Mouse (Mus musculus) embryonic facial prominence, embryonic 10.5 days (tissue): ENCODE results near the gene Mgat3. TPM values are rescaled to one million over a fixed set of nuclear protein-coding genes. Genes with fewer than 3 reads are reported as not detected.

ENCODE experiments used
- DNase-seq: peaks from one replicate; pipeline ENCODE4 v3.0.0-alpha.2; 2017; ENCODE audit warnings: low spot score
- H3K27ac ChIP-seq: fragments of 300-500 bp; sonication (generic); replicated peaks from 2 replicates; pipeline ENCODE4 v1.5.1; 2016; ENCODE audit warnings: mild to moderate bottlenecking
- H3K27me3 ChIP-seq: fragments of 300-500 bp; sonication (generic); replicated peaks from 2 replicates; pipeline ENCODE4 v1.6.1; 2016; ENCODE audit warnings: low read depth, mild to moderate bottlenecking; ENCODE audit not compliant: poor library complexity, severe bottlenecking
- H3K36me3 ChIP-seq: fragments of 300-500 bp; sonication (generic); replicated peaks from 2 replicates; pipeline ENCODE4 v1.6.1; 2016; ENCODE audit warnings: mild to moderate bottlenecking, moderate library complexity
- H3K4me1 ChIP-seq: fragments of 300-500 bp; sonication (generic); 2 replicates; pipeline ENCODE4 v1.6.1; 2016
- H3K4me3 ChIP-seq: fragments of 300-500 bp; sonication (generic); 2 replicates; pipeline ENCODE4 v1.5.1; 2016; ENCODE audit warnings: mild to moderate bottlenecking, moderate library complexity
- H3K9me3 ChIP-seq: fragments of 300-500 bp; sonication (generic); 2 replicates; pipeline ENCODE4 v1.6.1; 2016; ENCODE audit warnings: mild to moderate bottlenecking
- WGBS: fragments of 180-500 bp; shearing (Covaris S2); methylation state at CpG from one replicate; pipeline ENCODE4 v1.1.7; 2016; 5-methylcytosine and 5-hydroxymethylcytosine counted together
- polyA plus RNA-seq: library from polyadenylated mRNA; unstranded; fragments of >200 nt; fragmentation: Nextera tagmentation; extraction: Ambion mirVana; gene quantifications from 2 replicates; pipeline ENCODE4 v1.2.1, GENCODE M21; 2016

The Mgat3 gene
- polyA plus RNA-seq, 1 experiment from 2014 or later = 7.6 TPM

DNA sequence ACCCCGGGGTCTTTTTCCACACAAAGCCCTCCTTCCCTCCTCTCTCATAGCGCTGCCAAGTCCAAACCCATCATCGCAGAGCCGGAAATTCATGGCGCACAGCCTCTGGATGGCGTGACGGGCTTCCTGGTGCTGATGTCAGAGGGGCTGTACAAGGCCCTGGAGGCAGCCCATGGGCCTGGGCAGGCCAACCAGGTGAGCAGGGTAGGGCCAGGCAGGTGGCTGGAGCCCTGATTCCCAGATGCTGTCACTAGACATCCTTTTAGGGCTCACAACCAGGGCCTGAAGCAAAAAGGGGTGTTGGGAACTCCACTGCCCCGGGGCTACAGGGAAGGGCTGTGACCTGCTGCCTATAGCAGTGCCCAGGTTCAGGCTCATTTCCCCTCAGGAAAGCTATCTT is 17.8 kb upstream of the Mgat3 start:
- DNase-seq = no peak
- H3K27ac ChIP-seq = 0 out of 2 replicates have a peak overlapping the region, but pooled peaks have one; percentile 14
- 91% methylated on average over 8 of the region's 8 CpGs for WGBS
- H3K36me3 ChIP-seq = peaks cover 100% of the 10 kb centered on the region
- H3K4me1 ChIP-seq = peaks cover 45% of the 10 kb centered on the region
- H3K4me3 ChIP-seq = no peak overlapping the region
- no peaks in the 10 kb centered on the region for H3K9me3 ChIP-seq
- no peaks in the 10 kb centered on the region for H3K27me3 ChIP-seq

DNA sequence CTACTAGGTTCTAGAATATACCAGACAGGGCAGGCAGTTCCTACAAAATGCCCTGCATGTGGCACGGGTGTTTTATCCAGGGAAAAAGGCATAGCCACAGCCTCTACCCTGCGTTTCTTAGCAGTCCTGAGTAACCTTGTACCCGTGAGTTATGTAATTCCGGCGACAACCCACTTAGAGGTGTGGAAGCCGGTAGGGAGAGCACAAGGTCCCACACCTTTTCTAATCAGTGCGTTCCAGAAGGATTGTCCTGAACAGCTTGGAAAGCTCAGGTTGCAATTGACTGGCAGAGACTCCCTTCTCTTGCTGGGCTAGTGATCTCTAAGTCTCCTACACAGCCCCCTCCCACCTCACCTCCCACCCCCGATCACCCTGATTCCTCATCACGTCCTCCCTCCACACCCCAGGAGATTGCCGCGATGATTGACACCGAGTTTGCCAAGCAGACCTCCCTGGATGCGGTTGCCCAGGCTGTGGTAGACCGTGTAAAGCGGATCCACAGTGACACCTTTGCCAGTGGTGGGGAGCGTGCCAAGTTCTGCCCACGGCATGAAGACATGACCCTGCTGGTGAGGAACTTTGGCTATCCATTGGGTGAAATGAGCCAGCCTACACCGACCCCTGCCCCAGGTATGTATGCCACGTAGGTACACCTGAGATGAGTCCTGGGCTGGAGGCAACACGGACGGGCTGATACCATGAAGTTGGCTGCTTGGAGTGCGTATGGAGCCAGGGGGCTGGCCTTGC is 16.2 kb upstream of the Mgat3 start:
- 93% methylated on average over 22 of the region's 22 CpGs for WGBS
- Histone ChIP-seq H3K27ac (peak overlapping the region; percentile 87; the same call in 1 of the 2 replicates), H3K36me3 (peaks cover 100% of the 10 kb centered on the region)

DNA sequence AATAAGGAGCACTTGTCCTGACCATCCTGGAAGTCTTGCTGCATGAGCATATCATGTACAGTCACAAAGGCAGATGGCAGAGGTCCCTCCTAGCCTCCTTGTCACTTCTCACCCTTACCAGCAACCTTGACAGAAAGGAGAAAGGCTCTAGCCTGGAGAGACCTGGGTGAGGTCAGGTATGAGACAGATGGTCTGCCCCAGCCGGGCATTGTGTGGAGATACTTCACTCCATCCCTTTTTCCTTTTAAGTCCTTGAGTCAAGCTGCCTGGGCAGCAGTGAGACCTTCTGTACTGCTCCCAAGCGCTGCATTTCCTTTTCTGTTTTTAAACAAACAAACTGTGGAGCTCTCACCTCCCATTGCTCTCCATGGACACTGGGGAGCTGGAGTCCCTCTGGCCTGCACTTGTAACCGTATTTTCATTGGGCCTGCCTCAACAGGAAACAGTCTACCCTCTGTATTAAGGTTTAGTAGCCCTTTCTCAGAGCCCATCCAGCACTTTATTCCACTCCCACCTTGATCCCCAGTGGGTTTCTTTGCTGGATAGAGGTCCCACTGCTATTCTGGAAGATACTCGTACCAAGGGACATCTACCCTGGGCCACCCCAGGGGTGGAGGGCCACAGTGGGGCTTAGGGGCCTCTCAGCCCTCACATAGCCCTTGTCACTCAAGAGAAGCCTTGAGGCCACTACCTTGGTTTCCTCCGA is 15.4 kb upstream of the Mgat3 start:
- 58% methylated on average over 5 of the region's 5 CpGs for WGBS
- Histone ChIP-seq H3K4me3 (0 out of 2 replicates have a peak overlapping the region, but pooled peaks have one; percentile 11), H3K9me3 (no peaks in the 10 kb centered on the region), H3K4me1 (peaks cover 50% of the 10 kb centered on the region), H3K27me3 (no peaks in the 10 kb centered on the region), H3K36me3 (peaks cover 100% of the 10 kb centered on the region), H3K27ac (peak overlapping the region; percentile 87)
- DNase-seq = no peak

More for the DNA sequence above, 16.2 kb upstream of the Mgat3 start:
- Histone ChIP-seq H3K27me3 (no peaks in the 10 kb centered on the region), H3K4me3 (no peak overlapping the region), H3K4me1 (peaks cover 52% of the 10 kb centered on the region), H3K9me3 (no peaks in the 10 kb centered on the region)
- DNase-seq = no peak

DNA sequence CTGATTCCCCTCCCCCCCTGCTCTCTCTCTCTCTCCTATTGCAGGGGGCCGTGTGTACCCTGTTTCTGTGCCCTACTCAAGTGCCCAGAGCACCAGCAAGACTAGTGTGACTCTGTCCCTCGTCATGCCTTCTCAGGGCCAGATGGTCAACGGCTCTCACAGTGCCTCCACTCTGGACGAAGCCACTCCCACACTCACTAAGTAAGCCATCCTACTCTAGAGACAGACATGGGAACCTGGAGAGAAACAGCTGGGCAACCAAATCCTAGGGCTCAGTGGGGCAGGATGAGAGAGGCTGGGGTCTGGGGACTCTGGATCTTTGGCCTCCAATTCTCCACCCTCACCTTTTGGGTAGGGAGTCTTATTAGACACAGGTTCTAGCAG is 14.8 kb upstream of the Mgat3 start:
- Histone ChIP-seq H3K4me1 (peaks cover 50% of the 10 kb centered on the region), H3K4me3 (0 out of 2 replicates have a peak overlapping the region, but pooled peaks have one; percentile 11), H3K36me3 (peaks cover 98% of the 10 kb centered on the region), H3K27me3 (no peaks in the 10 kb centered on the region), H3K27ac (peak overlapping the region; percentile 87), H3K9me3 (no peaks in the 10 kb centered on the region)
- 49% methylated on average over 4 of the region's 4 CpGs for WGBS
- peak; percentile 20 for DNase-seq

DNA sequence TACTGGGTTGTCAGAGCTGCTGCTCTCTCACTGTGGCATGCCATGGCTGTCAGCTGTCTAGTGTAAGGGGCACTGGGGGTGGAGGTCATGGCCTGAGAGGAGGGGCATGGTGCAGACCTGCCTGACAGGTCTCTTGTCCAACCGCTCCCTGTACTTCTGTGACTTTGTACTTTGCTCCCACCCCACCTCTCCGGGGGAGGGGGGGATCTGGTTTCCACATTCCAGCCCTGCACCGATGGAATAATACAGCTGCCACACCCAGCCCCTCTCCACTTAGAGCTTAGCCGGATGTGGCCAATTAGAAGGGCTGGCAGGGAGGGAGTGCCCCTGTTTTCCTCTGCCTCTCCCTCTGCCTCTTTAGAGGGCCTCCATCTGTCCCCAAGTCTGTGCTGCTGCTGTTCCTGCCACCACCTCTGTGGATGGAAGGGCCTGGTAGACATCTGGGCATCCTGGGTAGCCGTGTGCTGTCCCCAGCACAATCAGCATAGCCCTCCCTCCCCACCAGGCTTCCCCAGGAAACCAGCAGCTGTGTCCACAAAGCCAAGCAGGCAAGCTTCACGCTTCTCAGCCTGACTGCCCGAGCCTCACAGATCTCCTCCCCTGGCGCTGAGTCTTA is 14.1 kb upstream of the Mgat3 start:
- Histone ChIP-seq H3K27ac (peak overlapping the region; percentile 87), H3K9me3 (no peaks in the 10 kb centered on the region), H3K27me3 (no peaks in the 10 kb centered on the region), H3K4me3 (peak overlapping the region; percentile 32; the same call in 1 of the 2 replicates), H3K4me1 (peaks cover 50% of the 10 kb centered on the region), H3K36me3 (peaks cover 91% of the 10 kb centered on the region)
- DNase-seq = peak; percentile 86
- 22% methylated on average over 8 of the region's 8 CpGs for WGBS

DNA sequence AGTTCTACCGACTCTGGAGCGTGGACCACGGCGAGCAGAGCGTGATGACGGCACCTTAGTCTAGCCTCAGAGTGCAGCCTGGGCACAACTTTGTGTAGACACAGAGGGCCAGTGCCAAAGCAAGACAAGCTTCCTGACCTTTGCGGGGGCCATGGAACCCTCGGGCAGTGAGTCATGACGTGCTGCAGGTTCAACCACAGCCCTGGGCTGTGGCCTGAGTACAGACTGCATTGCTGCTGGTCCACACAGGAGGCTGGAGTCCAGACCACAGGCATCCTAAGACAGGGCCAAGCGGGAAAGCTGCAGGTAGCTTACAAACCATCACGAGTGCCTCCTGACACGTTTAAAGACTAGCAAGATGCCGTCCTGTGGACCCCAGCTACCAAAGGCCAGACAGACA is 13.3 kb upstream of the Mgat3 start:
- H3K4me3 ChIP-seq = no peak overlapping the region
- no peaks in the 10 kb centered on the region for H3K27me3 ChIP-seq
- DNase-seq = no peak
- no peaks in the 10 kb centered on the region for H3K9me3 ChIP-seq
- peaks cover 82% of the 10 kb centered on the region for H3K36me3 ChIP-seq
- 86% methylated on average over 13 of the region's 13 CpGs for WGBS
- peak overlapping the region; percentile 87 for H3K27ac ChIP-seq
- H3K4me1 ChIP-seq = peaks cover 50% of the 10 kb centered on the region

DNA sequence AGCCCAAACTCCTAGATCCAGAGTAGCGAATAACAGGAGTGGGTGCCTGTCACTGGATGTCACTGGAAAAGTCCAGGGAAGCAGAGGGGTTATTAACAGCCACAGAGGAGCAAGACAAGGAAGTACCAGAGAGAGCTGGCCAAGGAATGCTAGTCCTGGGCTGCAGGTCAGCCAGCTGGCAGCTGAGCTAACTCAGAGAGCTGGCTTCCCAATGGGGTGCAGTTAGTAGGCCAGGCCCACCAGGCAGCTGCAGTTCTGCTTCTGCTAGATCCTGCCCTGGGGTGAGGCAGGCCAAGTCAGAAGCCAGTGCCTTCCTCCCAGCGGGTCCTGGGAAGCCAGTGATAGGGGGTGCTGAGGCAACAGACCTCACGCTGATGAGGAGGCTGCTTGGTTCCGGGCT is 12.8 kb upstream of the Mgat3 start:
- H3K27ac ChIP-seq = peak overlapping the region; percentile 87
- H3K27me3 ChIP-seq = no peaks in the 10 kb centered on the region
- H3K4me1 ChIP-seq = peaks cover 52% of the 10 kb centered on the region
- no peak overlapping the region for H3K4me3 ChIP-seq
- peaks cover 77% of the 10 kb centered on the region for H3K36me3 ChIP-seq
- 88% methylated on average over 4 of the region's 4 CpGs for WGBS
- no peaks in the 10 kb centered on the region for H3K9me3 ChIP-seq
- no peak for DNase-seq

DNA sequence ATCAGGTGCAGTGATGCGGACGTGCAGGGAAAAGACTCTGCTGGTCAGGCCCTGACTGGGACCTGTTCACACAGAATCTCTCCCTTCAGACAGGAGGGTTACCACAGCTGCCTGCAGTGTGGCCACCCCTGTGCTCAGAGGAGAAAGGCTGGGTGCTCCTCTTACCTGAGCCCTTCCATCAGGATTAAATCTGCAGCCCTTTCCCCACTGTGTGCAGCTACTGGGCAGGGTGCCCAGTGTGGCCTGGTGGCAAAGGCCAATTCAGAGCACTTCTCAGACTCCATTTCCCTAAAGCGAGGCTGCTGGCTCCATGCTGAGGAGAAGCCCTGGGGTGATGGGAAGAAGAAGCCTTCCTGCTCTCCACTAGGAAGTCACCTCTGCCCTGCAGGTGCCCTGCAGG is 12.3 kb upstream of the Mgat3 start:
- 87% methylated on average over 3 of the region's 3 CpGs for WGBS
- Histone ChIP-seq H3K36me3 (peaks cover 73% of the 10 kb centered on the region), H3K27ac (peak overlapping the region; percentile 87), H3K27me3 (no peaks in the 10 kb centered on the region), H3K4me1 (peaks cover 51% of the 10 kb centered on the region), H3K4me3 (no peak overlapping the region), H3K9me3 (no peaks in the 10 kb centered on the region)
- no peak for DNase-seq

DNA sequence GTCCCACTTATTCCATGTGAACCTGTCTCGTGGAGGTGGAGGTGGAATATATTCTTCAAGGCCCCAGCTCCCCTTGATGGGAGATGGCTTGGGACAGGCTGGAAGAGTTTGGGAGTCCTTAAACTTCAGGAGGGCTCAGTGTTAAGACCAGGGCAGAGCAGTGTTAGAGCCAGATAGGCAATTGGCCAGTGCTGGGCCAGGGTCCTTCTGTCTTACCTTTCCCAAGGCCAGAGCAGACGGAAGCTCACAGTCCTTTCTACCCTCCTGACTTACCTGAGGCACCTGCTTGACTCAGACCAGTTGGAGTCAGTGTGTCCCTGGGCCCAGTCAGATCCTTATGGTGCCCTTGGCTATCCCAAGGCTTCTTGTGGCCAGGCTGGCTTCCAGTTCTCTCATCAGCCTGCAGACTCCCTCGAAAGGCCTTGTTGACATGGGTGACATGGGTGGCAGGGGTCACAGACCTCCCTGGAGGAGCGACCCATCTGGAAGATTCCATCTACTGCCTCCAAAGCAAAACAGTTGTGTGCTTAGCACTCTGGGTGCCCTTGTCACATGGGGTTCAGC is 11.0 kb upstream of the Mgat3 start:
- WGBS = 83% methylated on average over 4 of the region's 4 CpGs

DNA sequence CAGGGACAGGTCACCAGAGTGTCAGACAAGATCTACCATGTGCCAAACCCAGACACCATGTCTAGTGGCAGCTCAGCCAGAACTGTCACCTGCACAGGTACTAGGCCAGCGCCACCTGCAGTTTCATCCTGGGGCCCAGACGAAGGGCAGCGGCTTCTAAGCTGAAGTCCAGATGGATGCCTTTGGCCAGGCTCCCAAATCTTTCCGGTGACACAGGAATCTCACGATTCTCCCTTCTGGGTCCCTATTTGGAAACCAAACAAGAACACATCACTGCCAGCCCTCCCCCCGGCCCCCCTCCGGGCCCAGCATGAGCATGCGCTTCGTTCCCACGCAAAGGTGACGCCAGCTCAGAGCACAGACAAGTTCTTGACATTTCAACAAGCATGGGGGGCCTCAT is 10.2 kb upstream of the Mgat3 start:
- DNase-seq = no peak
- no peak overlapping the region for H3K4me3 ChIP-seq
- H3K4me1 ChIP-seq = peaks cover 39% of the 10 kb centered on the region
- no peaks in the 10 kb centered on the region for H3K27me3 ChIP-seq
- H3K9me3 ChIP-seq = no peaks in the 10 kb centered on the region
- no peak overlapping the region for H3K27ac ChIP-seq
- peaks cover 52% of the 10 kb centered on the region for H3K36me3 ChIP-seq
- 89% methylated on average over 11 of the region's 11 CpGs for WGBS

More for the DNA sequence above, 11.0 kb upstream of the Mgat3 start:
- H3K27me3 ChIP-seq = no peaks in the 10 kb centered on the region
- no peaks in the 10 kb centered on the region for H3K9me3 ChIP-seq
- DNase-seq = no peak
- H3K4me3 ChIP-seq = no peak overlapping the region
- peaks cover 60% of the 10 kb centered on the region for H3K36me3 ChIP-seq
- no peak overlapping the region for H3K27ac ChIP-seq
- peaks cover 47% of the 10 kb centered on the region for H3K4me1 ChIP-seq

DNA sequence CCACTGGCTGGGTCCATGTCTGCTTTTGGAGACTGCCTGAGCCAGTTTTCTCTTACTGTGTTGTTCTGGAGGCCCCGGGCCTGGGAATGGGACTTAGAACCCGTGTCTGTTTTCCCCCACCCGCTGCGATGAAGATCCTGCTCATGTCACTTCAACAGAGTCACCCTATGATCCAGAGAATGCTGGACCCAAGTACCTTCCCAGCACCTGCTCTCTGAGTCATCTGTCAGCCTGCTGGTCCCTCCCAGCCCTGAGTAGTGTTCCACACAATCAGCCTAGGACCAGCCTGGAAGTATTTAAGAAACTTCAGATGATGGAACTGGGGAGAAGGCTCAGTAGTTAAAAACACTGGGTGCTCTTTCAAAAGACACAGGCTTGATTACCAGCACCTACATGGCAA is 9.8 kb upstream of the Mgat3 start:
- Histone ChIP-seq H3K4me1 (peaks cover 35% of the 10 kb centered on the region), H3K27me3 (no peaks in the 10 kb centered on the region), H3K36me3 (peaks cover 48% of the 10 kb centered on the region), H3K27ac (no peak overlapping the region), H3K9me3 (no peaks in the 10 kb centered on the region), H3K4me3 (no peak overlapping the region)
- 88% methylated on average over 4 of the region's 4 CpGs for WGBS
- DNase-seq = no peak

DNA sequence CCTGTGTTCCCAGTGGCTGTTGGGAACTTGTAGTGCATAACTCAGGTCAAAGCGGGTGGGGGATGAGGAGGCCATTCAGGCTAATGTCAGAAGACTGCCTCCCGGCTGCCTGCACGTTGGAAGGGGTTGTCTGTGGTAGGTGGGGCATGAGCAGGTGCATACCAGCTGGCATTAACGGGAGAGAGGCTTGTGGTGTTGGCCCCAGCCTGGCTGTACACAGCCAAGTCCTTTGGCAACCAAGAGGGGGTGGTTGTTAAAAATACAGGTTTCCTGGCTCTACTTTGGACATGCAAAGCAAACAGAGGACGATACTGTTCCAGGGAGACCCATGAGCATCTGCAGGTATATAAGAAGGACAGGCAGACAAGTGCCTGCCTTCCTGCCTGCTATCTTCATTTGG is 8.1 kb upstream of the Mgat3 start:
- 62% methylated on average over 5 of the region's 5 CpGs for WGBS
- no peak for DNase-seq
- Histone ChIP-seq H3K4me1 (peaks cover 29% of the 10 kb centered on the region), H3K27ac (no peak overlapping the region), H3K9me3 (no peaks in the 10 kb centered on the region), H3K27me3 (peaks cover 5% of the 10 kb centered on the region), H3K4me3 (no peak overlapping the region), H3K36me3 (peaks cover 31% of the 10 kb centered on the region)
